Mouse (Mus musculus) spleen, embryonic (tissue): Measurements from ENCODE around the gene Cryzl1.

Experiments used
- CTCF ChIA-PET: fragments of 350-600 bp; sonication (Branson Sonifier 250); formaldehyde crosslinking; loops from one replicate; lab custom pipeline; 2022; lab: Charles Lee

Cryzl1 gene

DNA sequence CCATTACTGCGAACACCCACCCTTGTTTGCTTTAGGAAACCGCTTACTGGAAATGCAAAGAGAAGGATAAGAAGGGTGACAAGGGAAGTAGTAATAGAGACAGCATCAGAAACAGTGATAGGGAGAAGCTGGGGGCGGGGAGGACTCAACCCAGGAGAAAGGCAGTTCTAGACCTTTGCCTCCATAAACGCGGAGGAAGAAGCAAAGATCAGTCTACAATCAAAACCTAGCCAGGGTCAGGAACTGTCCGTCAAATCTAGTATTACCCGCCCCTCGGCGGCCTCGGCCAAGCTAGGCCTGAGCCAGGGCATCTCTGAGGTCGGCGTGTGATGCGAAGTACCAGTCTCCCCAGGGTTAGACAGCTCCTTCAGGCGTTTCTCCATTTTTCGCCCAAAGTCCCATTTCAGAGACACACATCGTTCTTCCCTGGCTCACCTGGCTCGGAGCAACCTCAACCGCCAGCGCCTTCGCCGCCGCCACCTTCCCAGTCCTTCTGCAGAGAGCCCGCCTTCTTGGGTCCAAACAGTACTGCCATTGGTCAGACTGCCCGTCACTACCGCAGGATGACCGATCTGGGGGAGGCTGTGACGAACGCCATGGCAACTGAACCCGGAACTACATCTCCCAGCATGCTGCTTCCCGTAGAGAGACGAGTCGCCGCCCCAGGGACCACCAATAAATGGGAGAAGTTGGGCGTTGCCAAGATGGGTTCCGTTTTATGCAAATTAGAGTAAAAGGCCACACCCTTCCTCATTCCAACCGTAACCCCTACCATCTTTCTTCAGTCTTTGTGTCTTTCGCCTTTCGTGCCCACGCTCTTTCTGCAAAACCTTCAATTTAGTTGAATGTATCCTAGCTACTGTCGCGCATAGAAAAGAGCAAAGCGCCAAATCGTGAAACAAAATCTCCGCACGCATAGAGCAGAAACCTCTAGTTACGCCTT, at the start of gene Cryzl1:
Gene Cryzl1, minus strand, starts transcription at position 853 of the 943 bp plus-strand sequence.
- CTCF ChIA-PET, result interaction anchor here (0.5 kb wide), 1 partner anchor 97 kb away, joined by 3 read pairs; no protein-coding TSS in a partner anchor

- CTCF ChIA-PET, result no interaction called here
Measured at GRCm38 (mm10) chr16:91772586-91772985, 43.8 kb upstream of the Cryzl1 start.

DNA sequence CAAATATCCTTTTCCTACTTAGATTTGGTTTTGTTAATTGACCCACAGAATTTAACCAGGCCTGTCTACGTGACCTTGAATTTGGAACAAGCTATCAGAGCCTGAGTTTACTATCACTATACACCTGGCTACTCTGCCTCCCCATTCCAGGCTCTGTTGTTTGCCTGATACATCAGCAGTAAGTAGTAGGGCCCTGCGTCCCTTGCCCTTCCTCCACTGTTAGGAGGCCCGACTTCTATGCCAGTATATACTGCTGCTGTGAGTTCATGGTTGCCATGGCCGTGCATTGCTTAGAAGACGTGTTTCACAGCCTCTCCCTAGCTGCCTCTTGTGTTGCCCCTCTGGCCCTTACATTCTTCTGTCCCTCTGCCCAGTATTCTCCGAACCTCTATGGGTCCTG, 42.6 kb upstream of the Cryzl1 start:
- CTCF ChIA-PET, result no interaction called here

DNA sequence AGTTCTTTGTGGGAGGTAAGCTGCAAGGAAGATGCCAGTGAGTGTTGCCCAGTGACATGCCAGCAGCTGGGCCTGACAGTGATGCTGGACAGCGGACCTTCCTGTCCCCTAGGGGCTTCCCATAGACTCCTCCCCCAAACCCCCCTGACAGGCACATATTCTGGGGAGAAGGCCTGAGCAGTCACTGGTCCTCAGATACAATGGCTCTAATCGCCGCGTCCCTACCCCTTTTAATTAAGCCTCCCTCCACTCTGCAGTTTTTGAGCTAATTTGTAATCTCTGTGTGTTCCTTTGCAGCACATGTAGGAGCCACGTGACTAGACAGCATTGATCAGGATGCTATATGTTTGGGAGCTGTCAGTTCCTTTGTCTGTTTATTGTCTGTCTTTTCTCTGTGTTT, 41.9 kb upstream of the Cryzl1 start:
- CTCF ChIA-PET, result no interaction called here

DNA sequence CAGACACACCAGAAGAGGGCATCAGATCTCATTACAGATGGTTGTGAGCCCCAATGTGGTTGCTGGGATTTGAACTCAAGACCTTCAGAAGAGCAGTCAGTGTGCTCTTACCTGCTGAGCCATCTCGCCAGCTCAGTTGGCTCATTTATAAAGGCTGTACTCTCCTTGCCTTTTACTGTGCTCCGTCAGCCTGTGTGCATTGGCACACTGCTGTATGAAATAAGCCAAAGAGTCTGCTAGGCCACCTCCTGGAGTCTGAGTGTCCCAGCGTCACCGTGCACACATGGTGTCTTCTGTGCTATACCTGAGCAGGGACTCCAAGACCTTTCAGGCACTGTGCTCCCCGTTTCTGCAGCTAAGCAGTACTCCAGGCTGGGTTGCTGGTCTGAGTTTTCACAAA, 41.1 kb upstream of the Cryzl1 start:
- CTCF ChIA-PET, result no interaction called here

DNA sequence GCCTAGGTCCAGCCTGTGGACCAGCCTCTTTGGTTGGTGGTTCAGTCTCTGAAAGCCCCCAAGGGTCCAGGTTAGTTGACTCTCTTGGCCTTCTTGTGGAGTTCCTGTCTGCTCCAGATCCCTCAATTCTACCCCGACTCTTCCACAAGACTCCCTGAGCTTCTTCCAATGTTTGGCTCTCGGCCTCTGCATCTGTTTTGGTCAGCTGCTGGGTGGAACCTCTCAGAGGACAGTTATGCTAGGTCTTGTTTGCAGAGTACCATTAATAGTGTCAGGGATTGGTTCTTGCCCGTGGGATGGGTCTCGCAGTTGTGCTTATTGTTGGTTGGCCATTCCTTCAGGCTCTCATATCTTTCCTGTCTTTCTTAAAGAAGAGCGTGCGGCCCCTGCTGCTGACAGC, 39.8 kb upstream of the Cryzl1 start:
- CTCF ChIA-PET, result no interaction called here

DNA sequence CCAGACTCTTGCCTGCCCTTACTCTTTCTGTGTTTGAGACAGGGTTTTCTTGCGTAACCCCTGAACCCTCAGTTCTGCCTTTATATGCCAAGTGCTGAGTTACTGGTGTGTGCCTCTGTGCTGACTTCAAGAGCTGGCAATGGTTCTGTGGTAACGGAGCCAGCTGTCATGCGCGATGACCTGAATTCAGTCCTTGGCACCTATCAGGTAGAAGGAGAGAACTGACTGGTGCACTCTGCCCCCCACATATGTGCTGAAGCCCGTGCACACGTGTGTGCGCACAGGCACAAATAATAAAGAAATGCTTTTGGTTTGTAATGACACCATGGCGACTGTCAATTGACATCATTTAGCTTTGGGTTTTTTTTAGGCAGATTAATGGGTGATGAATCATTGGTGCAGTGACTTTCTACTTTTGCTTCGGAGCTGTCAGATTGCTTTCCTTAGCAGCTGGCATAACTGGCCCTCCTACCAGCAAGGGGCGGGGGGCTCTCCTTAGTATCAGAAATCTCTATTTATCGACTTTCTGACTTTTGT, 38.5 kb upstream of the Cryzl1 start:
- CTCF ChIA-PET, result no interaction called here

- CTCF ChIA-PET, result no interaction called here
Measured at GRCm38 (mm10) chr16:91765816-91766210, 37.0 kb upstream of the Cryzl1 start.

- CTCF ChIA-PET, result interaction anchor here (0.6 kb wide), 1 partner anchor 280 kb away, joined by 4 read pairs; the partner anchor contains the start of gene Ifnar1
Measured at GRCm38 (mm10) chr16:91765121-91765815, 36.5 kb upstream of the Cryzl1 start.

GRCm38 (mm10) chr16:91764414-91764813, 35.6 kb upstream of the Cryzl1 start:
- CTCF ChIA-PET, result interaction anchor here (0.6 kb wide), 1 partner anchor 280 kb away, joined by 4 read pairs; the partner anchor contains the start of gene Ifnar1

DNA sequence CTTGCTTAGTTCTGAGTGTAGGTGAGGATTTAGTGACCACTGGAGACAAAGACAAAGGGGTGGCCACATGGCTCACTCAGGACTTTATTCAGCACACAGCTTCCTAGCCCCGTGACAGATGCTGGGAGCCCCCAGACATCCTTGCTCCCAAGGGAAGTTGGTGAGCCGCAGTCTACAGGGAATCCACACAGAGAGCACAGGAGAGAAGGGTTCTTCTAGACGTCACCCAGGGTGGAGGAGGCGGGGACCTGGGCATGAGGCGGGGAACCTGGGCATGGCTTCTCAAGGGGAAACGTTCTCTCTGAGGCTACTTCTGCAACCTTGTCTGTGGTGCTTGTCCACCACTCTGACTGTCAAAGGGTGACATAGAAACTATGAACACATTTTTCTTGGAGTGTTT, 35.2 kb upstream of the Cryzl1 start:
- CTCF ChIA-PET, result no interaction called here

DNA sequence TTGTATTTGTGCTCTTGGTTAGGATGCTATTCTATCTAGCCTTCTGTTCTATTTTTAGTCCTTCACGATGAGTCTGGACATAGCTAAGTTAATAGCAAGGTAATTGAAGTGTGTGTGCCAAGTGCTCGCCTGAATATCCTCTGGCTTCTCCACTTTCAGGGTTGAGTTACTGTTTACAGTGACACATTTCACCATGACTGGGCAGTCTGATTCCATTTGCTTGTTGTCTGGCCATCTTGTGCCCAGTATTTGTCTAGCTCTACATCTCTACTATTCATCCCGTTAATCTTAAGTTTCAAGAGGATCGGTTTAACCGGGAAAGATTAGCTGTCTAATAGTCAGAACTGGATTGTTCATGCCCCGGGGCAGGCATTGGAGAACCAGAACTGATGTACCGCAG, 33.7 kb upstream of the Cryzl1 start:
- CTCF ChIA-PET, result no interaction called here

DNA sequence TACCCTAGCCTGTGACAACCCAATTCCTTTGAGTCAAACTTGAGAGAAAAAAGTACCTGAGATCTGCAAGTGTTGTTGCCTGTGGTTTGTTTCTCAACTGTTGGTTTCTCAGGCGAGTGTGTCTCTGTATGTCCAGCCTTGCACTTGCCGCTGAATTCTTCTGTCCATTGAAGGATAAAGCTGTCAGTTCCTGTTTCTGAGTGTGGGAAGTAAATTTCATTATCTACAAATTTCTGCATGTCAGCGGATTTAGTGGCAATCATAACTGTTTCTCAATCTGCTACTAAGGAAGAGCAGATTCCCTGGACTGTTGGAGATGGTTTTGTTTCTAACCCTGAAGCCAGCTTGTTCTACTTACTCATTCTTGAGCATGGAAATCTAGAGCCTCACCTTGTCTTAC, 33.0 kb upstream of the Cryzl1 start:
- CTCF ChIA-PET, result no interaction called here

DNA sequence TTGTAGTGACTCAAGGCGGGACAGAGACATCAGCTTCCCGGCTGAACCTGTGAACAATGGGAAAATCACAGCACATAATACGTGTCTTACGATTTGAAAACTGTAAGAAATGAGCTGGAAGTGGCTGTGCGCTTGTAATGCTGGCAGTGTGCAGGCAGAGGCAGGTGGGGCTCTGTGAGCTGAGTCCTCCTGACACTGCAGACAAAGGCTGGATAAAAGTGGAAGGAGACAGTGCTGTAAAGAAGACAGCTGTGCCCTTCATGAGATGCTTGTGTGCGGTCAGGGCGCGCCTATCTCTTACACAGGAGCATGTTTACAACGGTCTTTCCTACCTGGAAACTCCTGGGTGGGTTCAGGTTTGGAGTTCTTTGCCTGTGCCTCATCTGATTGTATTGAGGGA, 32.4 kb upstream of the Cryzl1 start:
- CTCF ChIA-PET, result no interaction called here

DNA sequence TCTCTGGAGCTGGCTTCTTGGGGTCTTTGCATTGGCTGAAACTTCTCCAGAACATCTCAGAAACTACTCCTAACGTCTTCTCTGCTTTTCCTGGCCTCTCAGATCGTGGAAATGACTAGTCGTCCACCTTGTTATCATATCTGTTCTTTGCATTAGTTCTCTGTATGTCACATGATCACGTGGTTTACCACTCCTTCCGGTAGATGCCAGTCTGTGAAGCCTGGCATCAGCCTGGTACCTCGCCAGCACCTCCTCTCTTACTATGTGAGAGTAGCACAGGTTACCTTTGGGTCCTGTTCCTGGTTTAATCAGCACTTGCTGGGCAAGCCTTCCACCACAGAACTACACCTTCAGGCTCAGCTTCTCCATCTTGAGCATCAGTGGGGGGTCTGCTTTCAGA, 26.2 kb upstream of the Cryzl1 start:
- CTCF ChIA-PET, result no interaction called here

DNA sequence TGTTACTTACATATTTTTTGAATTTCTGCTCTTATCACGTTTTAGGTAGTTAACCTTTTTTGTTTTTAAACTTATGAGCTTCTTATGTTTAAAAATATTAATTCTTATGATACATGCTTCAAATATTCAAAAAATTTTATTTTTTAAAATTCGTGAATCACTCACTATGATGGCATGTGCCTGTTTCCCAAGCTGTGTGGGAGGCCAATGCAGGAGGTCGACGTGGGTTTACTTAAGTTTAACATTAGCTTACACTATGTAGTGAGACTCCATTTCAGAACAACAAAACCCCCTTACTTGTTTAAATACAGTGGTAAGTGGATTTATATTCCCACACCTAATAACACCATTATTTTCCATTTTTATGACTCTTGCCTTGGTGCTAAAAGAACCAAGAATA, 24.8 kb upstream of the Cryzl1 start:
- CTCF ChIA-PET, result no interaction called here

GRCm38 (mm10) chr16:91751644-91752385, 23.0 kb upstream of the Cryzl1 start:
- CTCF ChIA-PET, result interaction anchor here (0.6 to 0.7 kb wide), 2 partner anchors 79 to 107 kb away, joined by 3 to 7 read pairs; no protein-coding TSS in a partner anchor

DNA sequence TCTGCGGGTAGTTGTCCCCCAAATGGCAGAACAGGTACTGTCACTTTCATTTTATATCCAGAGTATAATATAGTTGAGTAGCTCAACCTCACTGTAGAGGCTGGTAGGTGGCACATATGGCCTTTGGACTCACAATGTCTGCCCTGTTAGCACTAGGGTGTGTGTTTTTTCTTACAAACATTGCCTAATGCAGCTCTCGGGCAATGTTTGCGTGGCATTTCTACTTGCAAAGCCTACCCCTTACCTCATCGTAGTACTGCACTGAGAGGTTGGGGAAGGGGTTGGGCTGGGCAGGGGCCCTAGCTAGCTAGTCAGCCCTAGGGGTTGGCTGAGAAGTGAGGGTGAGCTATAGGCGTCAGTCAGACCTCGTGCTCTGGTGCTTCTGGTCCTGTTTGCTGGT, 18.8 kb upstream of the Cryzl1 start:
- CTCF ChIA-PET, result no interaction called here

DNA sequence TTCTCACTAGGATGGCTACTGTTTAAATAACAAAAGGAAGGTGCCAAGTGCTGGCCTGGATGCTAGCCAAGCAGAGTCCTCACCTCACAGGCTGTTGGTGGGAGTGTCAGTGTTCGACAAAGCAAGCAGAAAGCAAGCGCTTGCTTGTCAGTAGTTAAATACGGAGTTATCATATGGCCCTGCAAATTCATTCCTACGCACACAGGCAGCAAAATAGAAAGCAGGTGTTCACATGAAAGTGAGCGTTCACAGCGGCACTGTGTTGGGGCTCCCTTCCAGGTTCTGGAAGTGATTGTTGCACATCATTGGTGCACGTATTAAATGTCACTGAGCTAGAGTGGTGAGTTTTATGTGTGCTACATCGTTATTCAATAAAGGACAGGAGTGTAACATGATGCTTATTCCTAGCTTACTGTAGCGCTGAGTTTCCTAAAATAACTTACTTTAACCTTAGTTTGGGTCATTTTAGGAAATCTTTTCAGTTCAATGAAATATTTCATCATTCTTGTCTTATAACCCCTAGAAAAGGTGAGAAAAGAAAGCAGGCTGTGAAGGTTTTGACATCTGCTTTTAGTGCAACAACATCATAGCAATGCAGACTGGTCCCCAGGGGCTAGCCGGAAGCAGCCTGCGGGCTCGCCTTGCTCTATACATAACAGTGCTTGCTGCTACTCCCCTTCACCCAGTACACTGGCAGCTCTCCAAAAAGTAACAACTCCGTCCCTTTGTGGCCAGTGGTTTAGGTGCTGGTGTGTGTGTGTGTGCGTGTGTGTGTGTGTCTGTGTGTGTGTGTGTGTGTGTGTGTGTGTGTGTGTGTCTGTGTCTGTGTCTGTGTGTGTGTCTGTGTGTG, 17.6 kb upstream of the Cryzl1 start:
- CTCF ChIA-PET, result no interaction called here

- CTCF ChIA-PET, result no interaction called here
Measured at GRCm38 (mm10) chr16:91743055-91743454, 14.3 kb upstream of the Cryzl1 start.

- CTCF ChIA-PET, result interaction anchor here (0.7 kb wide), 1 partner anchor 95 kb away, joined by 6 read pairs; no protein-coding TSS in a partner anchor
Measured at GRCm38 (mm10) chr16:91740918-91741255, 12.1 kb upstream of the Cryzl1 start.
